Mouse (Mus musculus): ENCODE data around the gene Capn8.

DNA sequence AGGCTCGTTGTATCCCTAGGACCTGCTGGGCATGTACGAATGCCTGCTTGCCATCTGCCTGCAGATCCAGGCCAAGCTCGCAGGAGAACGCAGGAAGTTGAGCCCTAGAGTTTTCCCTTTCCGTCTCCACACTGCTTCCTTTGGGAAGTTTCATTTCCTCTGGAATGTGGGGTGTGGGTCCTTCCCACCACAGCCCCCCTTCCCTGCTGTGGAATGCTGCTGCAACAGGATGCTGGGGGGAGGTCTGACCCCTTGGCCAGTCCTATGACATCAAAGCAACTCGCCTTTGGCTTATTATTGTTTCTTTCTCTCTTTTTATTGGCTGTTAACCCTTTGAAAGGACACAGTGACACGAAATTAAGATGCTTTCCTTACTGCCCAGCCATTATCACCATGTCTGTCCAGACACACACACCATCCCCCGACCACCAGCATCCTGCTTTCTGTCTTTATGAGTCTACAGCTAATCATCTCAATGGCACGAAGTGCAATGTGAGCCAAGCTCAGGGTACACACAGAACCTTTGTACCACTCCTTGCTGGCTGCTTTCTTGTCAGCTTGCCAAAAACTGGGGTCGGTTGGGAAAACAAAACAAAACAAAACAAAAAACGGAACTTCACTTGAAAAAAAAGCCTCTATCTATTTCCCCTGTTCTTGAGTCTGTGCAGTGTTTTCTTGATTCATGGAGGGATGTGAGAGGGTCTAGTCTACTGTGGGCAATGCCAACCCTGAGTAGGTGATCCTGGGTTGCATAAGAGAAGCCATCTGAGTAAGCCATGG, 105.9 kb downstream of the Capn8 start:
- TF ChIP-seq CTCF (IDR thresholded peaks at IDR 0.05; ENCODE audit: low read depth) (no peak), EP300 (IDR thresholded peaks at IDR 0.05; ENCODE audit: low read depth) (no peak)

Measured in liver, embryonic 14.5 days (tissue).